Mouse (Mus musculus) MEL (cell line): ENCODE results near the gene Pcnx3. TPM values are rescaled to one million over a fixed set of nuclear protein-coding genes. Genes with fewer than 3 reads are reported as not detected.

Experiments
- DNase-seq: peaks from one replicate; pipeline ENCODE4 v3.0.0; 2011; ENCODE audit warnings: low read depth, low spot score
- H3K27ac ChIP-seq: 2 replicates; pipeline ENCODE4 v1.5.1; 2012; ENCODE audit warnings: low read depth, mild to moderate bottlenecking, control low read depth, low read length, moderate library complexity; ENCODE audit not compliant: control insufficient read depth
- H3K27me3 ChIP-seq, 2 experiments: fragments of 150-350 bp in 1 of 2; sonication (generic) in 1 of 2; 2 replicates each; pipeline ENCODE4 v1.6.1; 2012; ENCODE audit warnings: low read length in 2 of 2, mild to moderate bottlenecking in 2 of 2, improper control_type of control experiment in 1 of 2, moderate library complexity in 1 of 2; ENCODE audit not compliant: insufficient read depth in 2 of 2, control insufficient read depth in 1 of 2
- H3K36me3 ChIP-seq, 2 experiments: 2 replicates each; pipeline ENCODE4 v1.6.1; 2012 to 2014; ENCODE audit warnings: low read length in 2 of 2, improper control_type of control experiment in 1 of 2, inconsistent platforms in 1 of 2, mild to moderate bottlenecking in 1 of 2; ENCODE audit not compliant: insufficient read depth in 2 of 2, control insufficient read depth in 1 of 2
- H3K4me1 ChIP-seq, 2 experiments: fragments of 150-350 bp in 1 of 2; sonication (generic) in 1 of 2; 2 replicates each; pipeline ENCODE4 v1.6.1; 2012; ENCODE audit warnings: low read length in 2 of 2, improper control_type of control experiment in 1 of 2, mild to moderate bottlenecking in 1 of 2; ENCODE audit not compliant: insufficient read depth in 2 of 2, control insufficient read depth in 1 of 2
- H3K4me3 ChIP-seq, 2 experiments: fragments of 150-350 bp in 1 of 2; sonication (generic) in 1 of 2; 2 replicates each; pipeline ENCODE4 v1.5.1; 2012; ENCODE audit warnings: low read depth in 2 of 2, low read length in 2 of 2, mild to moderate bottlenecking in 2 of 2, moderate library complexity in 2 of 2, control low read depth in 1 of 2, improper control_type of control experiment in 1 of 2; ENCODE audit not compliant: control insufficient read depth in 1 of 2, insufficient read depth in 1 of 2
- H3K79me2 ChIP-seq: 2 replicates; pipeline ENCODE4 v1.6.1; 2012; ENCODE audit warnings: mild to moderate bottlenecking, low read length, moderate library complexity; ENCODE audit not compliant: control insufficient read depth, poor library complexity, insufficient read depth
- H3K9ac ChIP-seq: 2 replicates; pipeline ENCODE4 v1.6.1; 2012; ENCODE audit warnings: low read depth, mild to moderate bottlenecking, control low read depth, low read length, moderate library complexity; ENCODE audit not compliant: control insufficient read depth, poor library complexity, severe bottlenecking
- H3K9me3 ChIP-seq: fragments of 150-350 bp; sonication (generic); replicated peaks from 2 replicates; pipeline ENCODE4 v1.6.1; 2012; ENCODE audit warnings: mild to moderate bottlenecking, low read length, improper control_type of control experiment, moderate library complexity; ENCODE audit not compliant: insufficient read depth
- BHLHE40 ChIP-seq: IDR thresholded peaks from 2 replicates; pipeline ENCODE4 v1.6.1; 2012; ENCODE audit warnings: low read depth, mild to moderate bottlenecking, inconsistent platforms, low read length, improper control_type of control experiment, borderline replicate concordance
- CHD1 ChIP-seq: IDR thresholded peaks from 2 replicates; pipeline ENCODE4 v1.6.1; 2012; ENCODE audit warnings: low read depth, mild to moderate bottlenecking, inconsistent platforms, low read length, improper control_type of control experiment
- CHD2 ChIP-seq: IDR thresholded peaks from 2 replicates; pipeline ENCODE4 v1.6.1; 2011; ENCODE audit warnings: low read length, improper control_type of control experiment
- E2F4 ChIP-seq: IDR thresholded peaks from 2 replicates; pipeline ENCODE4 v1.6.1; 2011; ENCODE audit warnings: low read depth, low read length, improper control_type of control experiment, borderline replicate concordance
- ETS1 ChIP-seq: IDR thresholded peaks from 2 replicates; pipeline ENCODE4 v1.6.1; 2012; ENCODE audit warnings: low read depth, mild to moderate bottlenecking, inconsistent platforms, low read length, improper control_type of control experiment, moderate library complexity
- GATA1 ChIP-seq: IDR thresholded peaks from 2 replicates; pipeline ENCODE4 v1.6.1; 2011; ENCODE audit warnings: low read depth, low read length, improper control_type of control experiment
- HCFC1 ChIP-seq: IDR thresholded peaks from 2 replicates; pipeline ENCODE4 v1.6.1; 2012; ENCODE audit warnings: low read depth, mild to moderate bottlenecking, inconsistent platforms, low read length, improper control_type of control experiment, moderate library complexity
- JUND ChIP-seq: IDR thresholded peaks from 2 replicates; pipeline ENCODE4 v1.6.1; 2011; ENCODE audit warnings: low read depth, mild to moderate bottlenecking, improper control_type of control experiment, low read length
- KAT2A ChIP-seq: conservative IDR thresholded peaks from 2 replicates; pipeline ENCODE4 v1.6.1; 2012; ENCODE audit warnings: low read depth, low read length, improper control_type of control experiment, inconsistent platforms
- MYB ChIP-seq: IDR thresholded peaks from 2 replicates; pipeline ENCODE4 v1.6.1; 2011; ENCODE audit warnings: mild to moderate bottlenecking, low read depth, low read length, improper control_type of control experiment
- NELFE ChIP-seq: IDR thresholded peaks from 2 replicates; pipeline ENCODE4 v1.6.1; 2011; ENCODE audit warnings: low read depth, low read length, improper control_type of control experiment
- POLR2A ChIP-seq, 2 experiments: IDR thresholded peaks; 2 replicates each; pipeline ENCODE4 v1.6.1; 2011 to 2012; ENCODE audit warnings: low read length in 2 of 2, mild to moderate bottlenecking in 2 of 2, control low read depth in 1 of 2, improper control_type of control experiment in 1 of 2, low read depth in 1 of 2, moderate library complexity in 1 of 2; ENCODE audit not compliant: control insufficient read depth in 1 of 2, insufficient read depth in 1 of 2, poor library complexity in 1 of 2
- POLR2AphosphoS2 ChIP-seq: IDR thresholded peaks from 2 replicates; pipeline ENCODE4 v1.6.1; 2011; ENCODE audit warnings: low read length, improper control_type of control experiment
- POLR2AphosphoS5 ChIP-seq: IDR thresholded peaks from 2 replicates; pipeline ENCODE4 v1.6.1; 2012; ENCODE audit warnings: low read depth, borderline replicate concordance, mild to moderate bottlenecking, inconsistent platforms, low read length, moderate library complexity, mixed read lengths
- RAD21 ChIP-seq: IDR thresholded peaks from 2 replicates; pipeline ENCODE4 v1.6.1; 2011; ENCODE audit warnings: mild to moderate bottlenecking, low read depth, low read length, improper control_type of control experiment
- SIN3A ChIP-seq: IDR thresholded peaks from 2 replicates; pipeline ENCODE4 v1.6.1; 2012; ENCODE audit warnings: low read length, improper control_type of control experiment, inconsistent platforms
- SMC3 ChIP-seq: IDR thresholded peaks from 2 replicates; pipeline ENCODE4 v1.6.1; 2011; ENCODE audit warnings: low read depth, low read length, improper control_type of control experiment
- TAL1 ChIP-seq: IDR thresholded peaks from 2 replicates; pipeline ENCODE4 v1.6.1; 2012; ENCODE audit warnings: mild to moderate bottlenecking, inconsistent platforms, low read length, moderate library complexity, mixed read lengths
- TCF12 ChIP-seq: IDR thresholded peaks from 2 replicates; pipeline ENCODE4 v1.6.1; 2014; ENCODE audit warnings: low read depth, mild to moderate bottlenecking, inconsistent platforms, low read length, improper control_type of control experiment, moderate library complexity
- UBTF ChIP-seq: IDR thresholded peaks from 2 replicates; pipeline ENCODE4 v1.6.1; 2012; ENCODE audit warnings: low read depth, mild to moderate bottlenecking, inconsistent platforms, low read length, improper control_type of control experiment, moderate library complexity, borderline replicate concordance; ENCODE audit not compliant: insufficient read depth
- USF1 ChIP-seq: IDR thresholded peaks from 2 replicates; pipeline ENCODE4 v1.6.1; 2014; ENCODE audit warnings: low read depth, mild to moderate bottlenecking, inconsistent platforms, low read length, improper control_type of control experiment, moderate library complexity
- USF2 ChIP-seq, 2 experiments: IDR thresholded peaks; 2 replicates each; pipeline ENCODE4 v1.6.1; 2011 to 2012; ENCODE audit warnings: improper control_type of control experiment in 2 of 2, low read length in 2 of 2, borderline replicate concordance in 1 of 2, inconsistent platforms in 1 of 2, low read depth in 1 of 2, mild to moderate bottlenecking in 1 of 2; ENCODE audit not compliant: insufficient read depth in 1 of 2
- ZC3H11A ChIP-seq: IDR thresholded peaks from 2 replicates; pipeline ENCODE4 v1.6.1; 2012; ENCODE audit warnings: low read depth, mild to moderate bottlenecking, inconsistent platforms, low read length, improper control_type of control experiment
- ZMIZ1 ChIP-seq: IDR thresholded peaks from 2 replicates; pipeline ENCODE4 v1.6.1; 2012; ENCODE audit warnings: low read depth, mild to moderate bottlenecking, inconsistent platforms, low read length, improper control_type of control experiment, moderate library complexity
- polyA plus RNA-seq, 2 experiments: library from polyadenylated mRNA; stranded (reverse) in 1 of 2; unstranded in 1 of 2; fragments of >175 nt in 1 of 2; fragments of >200 nt in 1 of 2; gene quantifications; 2 replicates each; pipeline versions ENCODE4 v1.2.1 to v1.2.4; 2012; ENCODE audit warnings: low replicate concordance in 2 of 2, low read depth in 1 of 2; ENCODE audit not compliant: insufficient read length in 2 of 2, insufficient read depth in 1 of 2, missing spikeins in 1 of 2
- total RNA-seq: library from RNA; depleted of rRNA; stranded (reverse); fragments of 300-350 nt; gene quantifications from 2 replicates; pipeline ENCODE4 v1.2.3, GENCODE M21; 2012

Pcnx3 gene
- total and polyA plus RNA-seq, 3 experiments, result 25.3 to 76.4 TPM; not detected in 1

GRCm38 (mm10) chr19:5680432-5680831 lies 8.3 kb downstream of the Pcnx3 start:
- no peaks in the 10 kb centered on the region for H3K79me2 ChIP-seq
- H3K4me3 ChIP-seq, result no peak overlapping the region
- no peak for TF ChIP-seq POLR2A (IDR thresholded peaks at IDR 0.05; ENCODE audit: control insufficient read depth in 1 of 2, insufficient read depth in 1 of 2, low read depth in 1 of 2, low read length in 2 of 2, poor library complexity in 1 of 2)
- TF ChIP-seq BHLHE40, result no peak
- TF ChIP-seq SIN3A, result no peak
- no peak for TF ChIP-seq JUND
- TF ChIP-seq POLR2AphosphoS5, result no peak
- no peak for TF ChIP-seq CHD2
- TF ChIP-seq MYB, result no peak
- no peak for TF ChIP-seq USF2 (IDR thresholded peaks at IDR 0.05; ENCODE audit: borderline replicate concordance in 1 of 2, insufficient read depth in 1 of 2, low read depth in 1 of 2, low read length in 2 of 2)
- no peak for TF ChIP-seq CHD1
- no peak for TF ChIP-seq SMC3
- no peak for TF ChIP-seq ZMIZ1
- no peak for TF ChIP-seq ZC3H11A
- TF ChIP-seq NELFE, result no peak
- TF ChIP-seq KAT2A, result no peak
- TF ChIP-seq TAL1, result no peak
- no peak overlapping the region for H3K9ac ChIP-seq
- H3K9me3 ChIP-seq, result no peaks in the 10 kb centered on the region
- H3K27ac ChIP-seq, result no peak overlapping the region
- DNase-seq, result no peak
- no peaks in the 10 kb centered on the region for H3K27me3 ChIP-seq
- H3K36me3 ChIP-seq, result peaks cover 0 to 3% of the 10 kb centered on the region in 2 experiments; a peak in 2 of 4 replicates
- H3K4me1 ChIP-seq, result no peaks in the 10 kb centered on the region

DNA sequence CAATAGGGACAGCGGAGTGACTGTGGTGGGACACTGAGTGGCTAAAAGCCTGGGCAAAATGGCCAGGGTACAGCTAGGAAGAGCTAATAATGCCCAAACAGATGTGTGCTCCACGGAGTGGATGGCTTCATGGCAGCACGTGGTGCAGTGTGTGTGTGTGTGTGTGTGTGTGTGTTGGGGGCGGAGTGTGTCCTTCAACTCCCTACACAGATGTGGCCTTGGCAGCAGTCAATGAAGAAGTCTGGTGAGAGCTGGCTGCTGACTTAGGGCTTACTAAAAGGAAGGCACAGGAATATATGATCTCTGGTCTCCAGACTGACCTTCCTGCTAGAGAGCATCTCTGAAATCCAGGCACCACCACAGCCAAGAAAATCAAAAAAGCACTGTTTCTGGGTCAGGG lies 20.3 kb downstream of the Pcnx3 start:
- no peaks in the 10 kb centered on the region for H3K9me3 ChIP-seq
- H3K4me1 ChIP-seq, result peaks cover 1 to 28% of the 10 kb centered on the region in 2 experiments; a peak in 3 of 4 replicates
- no peaks in the 10 kb centered on the region for H3K27me3 ChIP-seq
- TF ChIP-seq ETS1 (no peak), BHLHE40 (no peak), UBTF (no peak), HCFC1 (no peak), POLR2AphosphoS2 (no peak), KAT2A (no peak), SMC3 (no peak), MYB (no peak), USF1 (no peak), TCF12 (no peak), GATA1 (no peak), TAL1 (no peak), E2F4 (no peak), RAD21 (no peak), USF2 (IDR thresholded peaks at IDR 0.05; ENCODE audit: borderline replicate concordance in 1 of 2, insufficient read depth in 1 of 2, low read depth in 1 of 2, low read length in 2 of 2) (no peak)
- no peak overlapping the region for H3K27ac ChIP-seq
- H3K36me3 ChIP-seq, result peaks cover 4 to 21% of the 10 kb centered on the region in 2 experiments; a peak in 3 of 4 replicates
- DNase-seq, result no peak
- no peaks in the 10 kb centered on the region; the same call in 1 of the 2 replicates for H3K79me2 ChIP-seq
- no peak overlapping the region for H3K4me3 ChIP-seq
- no peak overlapping the region for H3K9ac ChIP-seq
